In the genomic region with DNA sequence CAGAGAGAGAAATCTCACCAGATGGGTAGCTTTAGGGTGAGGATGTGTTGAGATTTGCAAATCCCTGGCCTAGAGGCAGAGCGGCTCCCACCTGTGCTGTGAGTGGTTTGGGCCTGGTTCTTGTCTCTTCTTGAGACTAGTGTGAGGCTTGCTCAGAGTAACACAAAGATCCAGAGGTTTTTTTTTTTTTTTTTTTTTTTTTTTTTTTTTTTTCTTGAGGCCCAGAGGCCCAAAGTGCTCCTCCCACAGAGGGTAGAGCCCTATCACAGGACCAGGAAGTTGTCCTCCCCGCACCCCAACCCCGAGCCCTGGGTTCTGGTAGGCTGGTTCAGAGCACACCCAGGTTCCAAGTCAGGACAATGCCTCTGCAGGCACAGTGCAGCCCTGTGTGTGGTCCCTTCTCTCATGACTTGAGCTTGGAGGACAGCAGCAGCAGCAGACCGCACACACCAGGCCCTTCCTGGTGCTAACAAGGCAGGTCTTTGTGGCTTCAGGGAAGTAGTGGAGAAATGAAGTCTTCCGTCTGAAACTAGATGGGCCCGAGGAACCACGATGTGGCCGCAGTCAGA, we compare ENCODE assay signal across 13 mouse cellular contexts. TPM values are rescaled to one million over a fixed set of nuclear protein-coding genes. Genes with fewer than 3 reads are reported as not detected.
DNase-seq lines count a peak whose midpoint lies in the region; ATAC-seq lines count a peak whose summit lies in the region.
"Had no signal": no experiment of that assay in that cellular context is flagged by ENCODE, and none has a peak within 500 bp of the region (broad histone marks: within the 10 kb centered on the region; RNA-seq: fewer than 3 reads in every experiment).

No protein-coding gene starts in this region.

- no peak overlapping the region for H3K9ac ChIP-seq in forebrain, embryonic 14.5 days (ENCODE audit: low read length)
- no peak overlapping the region for H3K9ac ChIP-seq in forebrain, embryonic 13.5 days
- H3K9ac ChIP-seq in limb, embryonic 15.5 days = no peak overlapping the region
- H3K9ac ChIP-seq: lung, embryonic 14.5 days had no signal

- DNase-seq in forebrain, embryonic 10.5 days (ENCODE audit: extremely low spot score, low spot score) = peak; percentile 36
- no peak for DNase-seq in forebrain, embryonic 14.5 days (ENCODE audit: low spot score)
- DNase-seq in R1 (ENCODE audit: low read depth, low spot score) = peak; percentile 97
- DNase-seq in lung, postnatal 25 days (ENCODE audit: low spot score) = no peak
- no peak for DNase-seq in spleen, postnatal 36 days (ENCODE audit: low spot score in 2 of 2)
- DNase-seq in adrenal gland, adult 18-20 months (ENCODE audit: low spot score in 2 of 2) = no peak
- DNase-seq: cerebellum, postnatal 36 days; kidney, adult 11 months; lung, embryonic 14.5 days; thymus, adult 2 months had no signal

- H3K36me3 ChIP-seq in forebrain, embryonic 10.5 days (replicated peaks) = no peaks in the 10 kb centered on the region; the same call in 1 of the 2 replicates
- H3K36me3 ChIP-seq in forebrain, embryonic 14.5 days (ENCODE audit: control insufficient read depth, insufficient read depth, low read length) = no peaks in the 10 kb centered on the region
- H3K36me3 ChIP-seq in forebrain, embryonic 13.5 days (ENCODE audit: poor library complexity, severe bottlenecking) = no peaks in the 10 kb centered on the region
- H3K36me3 ChIP-seq in limb, embryonic 15.5 days = no peaks in the 10 kb centered on the region

- no peak for ATAC-seq in forebrain, embryonic 14.5 days
- ATAC-seq in forebrain, embryonic 13.5 days = no peak
- ATAC-seq in limb, embryonic 15.5 days (ENCODE audit: insufficient number of reproducible peaks, low FRiP score, low TSS enrichment, low read depth) = no peak

- peaks cover 99% of the 10 kb centered on the region for H3K4me1 ChIP-seq in forebrain, embryonic 10.5 days
- H3K4me1 ChIP-seq in forebrain, embryonic 14.5 days (ENCODE audit: control insufficient read depth, insufficient read depth, low read length) = peaks cover 82% of the 10 kb centered on the region
- peaks cover 99% of the 10 kb centered on the region for H3K4me1 ChIP-seq in forebrain, embryonic 13.5 days
- peaks cover 33% of the 10 kb centered on the region for H3K4me1 ChIP-seq in limb, embryonic 15.5 days

- 59% methylated on average over 8 of the region's 8 CpGs for WGBS in forebrain, embryonic 10.5 days
- 42% methylated on average over 8 of the region's 8 CpGs for WGBS in forebrain, embryonic 14.5 days
- WGBS in forebrain, embryonic 13.5 days = 40% methylated on average over 8 of the region's 8 CpGs
- 75% methylated on average over 8 of the region's 8 CpGs for WGBS in limb, embryonic 15.5 days

- H3K4me3 ChIP-seq in forebrain, embryonic 10.5 days = no peak overlapping the region
- H3K4me3 ChIP-seq in forebrain, embryonic 14.5 days (ENCODE audit: low read depth, low read length) = no peak overlapping the region
- no peak overlapping the region for H3K4me3 ChIP-seq in forebrain, embryonic 13.5 days
- no peak overlapping the region for H3K4me3 ChIP-seq in limb, embryonic 15.5 days

- peak overlapping the region; percentile 80 for H3K27ac ChIP-seq in forebrain, embryonic 10.5 days
- H3K27ac ChIP-seq in forebrain, embryonic 14.5 days (ENCODE audit: low read depth, low read length) = no peak overlapping the region
- peak overlapping the region; percentile 69 for H3K27ac ChIP-seq in forebrain, embryonic 13.5 days
- peak overlapping the region; percentile 3; the same call in 1 of the 2 replicates for H3K27ac ChIP-seq in limb, embryonic 15.5 days

- H3K27me3 ChIP-seq in forebrain, embryonic 10.5 days (ENCODE audit: poor library complexity, severe bottlenecking) = peaks cover 14% of the 10 kb centered on the region; the same call in 1 of the 2 replicates
- H3K27me3 ChIP-seq in forebrain, embryonic 14.5 days (replicated peaks; ENCODE audit: control insufficient read depth, insufficient read depth, low read length) = no peaks in the 10 kb centered on the region
- no peaks in the 10 kb centered on the region for H3K27me3 ChIP-seq in forebrain, embryonic 13.5 days
- no peaks in the 10 kb centered on the region for H3K27me3 ChIP-seq in limb, embryonic 15.5 days

- no peak overlapping the region for H3K4me2 ChIP-seq in forebrain, embryonic 14.5 days (ENCODE audit: low read length)
- H3K4me2 ChIP-seq in forebrain, embryonic 13.5 days = no peak overlapping the region
- no peak overlapping the region for H3K4me2 ChIP-seq in limb, embryonic 15.5 days
- H3K4me2 ChIP-seq: lung, embryonic 14.5 days had no signal

- H3K9me3 ChIP-seq in forebrain, embryonic 10.5 days = no peaks in the 10 kb centered on the region
- no peaks in the 10 kb centered on the region for H3K9me3 ChIP-seq in forebrain, embryonic 14.5 days (replicated peaks; ENCODE audit: control insufficient read depth, low read length)
- no peaks in the 10 kb centered on the region for H3K9me3 ChIP-seq in forebrain, embryonic 13.5 days (replicated peaks)
- H3K9me3 ChIP-seq in limb, embryonic 15.5 days = no peaks in the 10 kb centered on the region

RNA-seq across cellular contexts. Expression of a gene that starts 44.3 kb away (rescaled TPM):
- polyA plus RNA-seq in forebrain, embryonic 10.5 days (2016; fragmentation: Nextera tagmentation; extraction: Ambion mirVana) = 35.7 and 37.5 TPM in 2 replicates
- 10.5 and 13.7 TPM in 2 replicates for polyA plus RNA-seq in forebrain, embryonic 14.5 days (2014; fragmentation: Nextera tagmentation; extraction: Ambion mirVana)
- polyA plus RNA-seq in forebrain, embryonic 13.5 days (2015; fragmentation: Nextera tagmentation; extraction: Ambion mirVana) = 40.8 and 41.7 TPM in 2 replicates
- polyA plus RNA-seq in limb, embryonic 15.5 days (2015; fragmentation: Nextera tagmentation; extraction: Ambion mirVana) = 4.5 and 5.0 TPM in 2 replicates
- total RNA-seq in adrenal gland, adult 18-20 months (2021) = 1 to 10 TPM in 1 of 2 experiments, under 1 TPM in 1; 0.43 to 9.0 TPM
- total RNA-seq: MEL had no signal

Comparison
In these comparisons a context has a peak if more than half of its experiments do, and no peak if none do; other contexts are left out.
1. DNase-seq: peak in forebrain, embryonic 10.5 days (single experiment) and R1 (single experiment); none in forebrain, embryonic 14.5 days (single experiment), lung, postnatal 25 days (single experiment), spleen, postnatal 36 days (0 of 2) and adrenal gland, adult 18-20 months (0 of 2).